Mouse (Mus musculus): Measurements from ENCODE around the gene Hoxc12. TPM values are rescaled to one million over a fixed set of nuclear protein-coding genes. Genes with fewer than 3 reads are reported as not detected.

The Hoxc12 gene
- total and polyA plus RNA-seq, 3 experiments, result not detected

- no peaks in the 10 kb centered on the region; a peak in 2 of 4 replicates for H3K27me3 ChIP-seq (ENCODE audit: control insufficient read depth in 1 of 2, insufficient read depth in 2 of 2, low read length in 2 of 2)
- peaks cover 31% of the 10 kb centered on the region for H3K79me2 ChIP-seq (ENCODE audit: control insufficient read depth, insufficient read depth, low read length, poor library complexity)
- H3K9ac ChIP-seq (ENCODE audit: control insufficient read depth, low read depth, low read length, poor library complexity, severe bottlenecking), result no peak overlapping the region
- peak; percentile 69 for TF ChIP-seq MAZ (IDR thresholded peaks at IDR 0.05; ENCODE audit: low read depth, low read length)
- no peak for TF ChIP-seq KAT2A (conservative IDR thresholded peaks at IDR 0.05; ENCODE audit: low read depth, low read length)
- 0 out of 2 replicates have a peak, but pooled peaks have one; percentile 22 for TF ChIP-seq ETS1 (IDR thresholded peaks at IDR 0.05; ENCODE audit: low read depth, low read length)
- peak; percentile 97 for TF ChIP-seq ZNF384 (IDR thresholded peaks at IDR 0.05; ENCODE audit: low read depth, low read length)
- H3K4me1 ChIP-seq (ENCODE audit: control insufficient read depth in 1 of 2, insufficient read depth in 2 of 2, low read length in 2 of 2), result peaks cover 12 to 19% of the 10 kb centered on the region in 2 experiments
- H3K36me3 ChIP-seq (ENCODE audit: control insufficient read depth in 1 of 2, insufficient read depth in 2 of 2, low read length in 2 of 2), result peaks cover 0 to 18% of the 10 kb centered on the region in 2 experiments; a peak in 2 of 4 replicates
- no peak for DNase-seq (ENCODE audit: low read depth, low spot score)
- H3K9me3 ChIP-seq (replicated peaks; ENCODE audit: insufficient read depth, low read length), result no peaks in the 10 kb centered on the region
- H3K27ac ChIP-seq (ENCODE audit: control insufficient read depth, low read depth, low read length), result no peak overlapping the region
- no peak overlapping the region for H3K4me3 ChIP-seq (ENCODE audit: control insufficient read depth in 1 of 2, insufficient read depth in 1 of 2, low read depth in 2 of 2, low read length in 2 of 2)
These were observed 32.7 kb downstream of the Hoxc12 start for GRCm38 (mm10) chr15:102969296-102969695.

DNA sequence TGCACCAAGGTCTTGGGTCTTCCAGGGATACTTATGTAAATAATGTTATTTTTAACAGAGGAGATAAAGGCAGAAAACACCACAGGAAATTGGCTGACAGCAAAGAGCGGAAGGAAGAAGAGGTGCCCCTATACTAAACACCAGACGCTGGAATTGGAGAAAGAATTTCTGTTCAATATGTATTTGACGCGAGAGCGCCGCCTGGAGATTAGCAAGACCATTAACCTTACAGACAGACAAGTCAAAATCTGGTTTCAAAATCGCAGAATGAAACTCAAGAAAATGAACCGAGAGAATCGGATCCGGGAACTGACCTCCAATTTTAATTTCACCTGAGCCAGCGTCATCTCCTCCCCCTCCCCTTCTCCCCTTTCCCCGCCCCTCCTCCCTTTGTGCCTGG is 34.2 kb downstream of the Hoxc12 start:
- H3K4me1 ChIP-seq (ENCODE audit: control insufficient read depth in 1 of 2, insufficient read depth in 2 of 2, low read length in 2 of 2), result peaks cover 12 to 19% of the 10 kb centered on the region in 2 experiments
- TF ChIP-seq CTCF (IDR thresholded peaks at IDR 0.05 in 2 of 3, conservative IDR thresholded peaks at IDR 0.05 in 1 of 3; ENCODE audit: control insufficient read depth in 1 of 3, insufficient read depth in 1 of 3, low read depth in 2 of 3, low read length in 3 of 3, poor library complexity in 1 of 3, severe bottlenecking in 1 of 3) (peak in 2 of 3 experiments; percentile 36 to 73; a peak in 3 of 6 replicates), SIN3A (IDR thresholded peaks at IDR 0.05; ENCODE audit: low read length) (peak; percentile 63), TAL1 (IDR thresholded peaks at IDR 0.05; ENCODE audit: low read length) (no peak), ZNF384 (IDR thresholded peaks at IDR 0.05; ENCODE audit: low read depth, low read length) (0 out of 2 replicates have a peak, but pooled peaks have one; percentile 15), SMC3 (IDR thresholded peaks at IDR 0.05; ENCODE audit: low read depth, low read length) (peak; percentile 52), ZC3H11A (IDR thresholded peaks at IDR 0.05; ENCODE audit: low read depth, low read length) (peak; percentile 39; the same call in 1 of the 2 replicates), MYB (IDR thresholded peaks at IDR 0.05; ENCODE audit: low read depth, low read length) (no peak), RAD21 (IDR thresholded peaks at IDR 0.05; ENCODE audit: low read depth, low read length) (peak; percentile 41), CHD1 (IDR thresholded peaks at IDR 0.05; ENCODE audit: low read depth, low read length) (no peak), HCFC1 (IDR thresholded peaks at IDR 0.05; ENCODE audit: low read depth, low read length) (0 out of 2 replicates have a peak, but pooled peaks have one; percentile 23)
- peaks cover 0 to 18% of the 10 kb centered on the region in 2 experiments; a peak in 2 of 4 replicates for H3K36me3 ChIP-seq (ENCODE audit: control insufficient read depth in 1 of 2, insufficient read depth in 2 of 2, low read length in 2 of 2)
- peak; percentile 72 for DNase-seq (ENCODE audit: low read depth, low spot score)
- H3K4me3 ChIP-seq (ENCODE audit: control insufficient read depth in 1 of 2, insufficient read depth in 1 of 2, low read depth in 2 of 2, low read length in 2 of 2), result peak overlapping the region in 1 of 2 experiments; percentile 10; a peak in 2 of 4 replicates
- peak overlapping the region; percentile 23; the same call in 1 of the 2 replicates for H3K9ac ChIP-seq (ENCODE audit: control insufficient read depth, low read depth, low read length, poor library complexity, severe bottlenecking)
- H3K27ac ChIP-seq (ENCODE audit: control insufficient read depth, low read depth, low read length), result no peak overlapping the region
- no peaks in the 10 kb centered on the region for H3K27me3 ChIP-seq (ENCODE audit: control insufficient read depth in 1 of 2, insufficient read depth in 2 of 2, low read length in 2 of 2)
- no peaks in the 10 kb centered on the region for H3K9me3 ChIP-seq (replicated peaks; ENCODE audit: insufficient read depth, low read length)
- H3K79me2 ChIP-seq (ENCODE audit: control insufficient read depth, insufficient read depth, low read length, poor library complexity), result peaks cover 35% of the 10 kb centered on the region

- peaks cover 0 to 18% of the 10 kb centered on the region in 2 experiments; a peak in 2 of 4 replicates for H3K36me3 ChIP-seq (ENCODE audit: control insufficient read depth in 1 of 2, insufficient read depth in 2 of 2, low read length in 2 of 2)
- no peak overlapping the region for H3K4me3 ChIP-seq (ENCODE audit: control insufficient read depth in 1 of 2, insufficient read depth in 1 of 2, low read depth in 2 of 2, low read length in 2 of 2)
- H3K27me3 ChIP-seq (ENCODE audit: control insufficient read depth in 1 of 2, insufficient read depth in 2 of 2, low read length in 2 of 2), result no peaks in the 10 kb centered on the region
- H3K79me2 ChIP-seq (ENCODE audit: control insufficient read depth, insufficient read depth, low read length, poor library complexity), result peaks cover 43% of the 10 kb centered on the region
- H3K4me1 ChIP-seq (ENCODE audit: control insufficient read depth in 1 of 2, insufficient read depth in 2 of 2, low read length in 2 of 2), result peaks cover 12 to 15% of the 10 kb centered on the region in 2 experiments
- no peak overlapping the region for H3K9ac ChIP-seq (ENCODE audit: control insufficient read depth, low read depth, low read length, poor library complexity, severe bottlenecking)
- no peak for TF ChIP-seq USF1 (IDR thresholded peaks at IDR 0.05; ENCODE audit: low read depth, low read length)
- TF ChIP-seq UBTF (IDR thresholded peaks at IDR 0.05; ENCODE audit: borderline replicate concordance, insufficient read depth, low read depth, low read length), result no peak
- TF ChIP-seq MXI1 (IDR thresholded peaks at IDR 0.05; ENCODE audit: low read depth, low read length), result no peak
- no peak for TF ChIP-seq EP300 (IDR thresholded peaks at IDR 0.05; ENCODE audit: low read depth in 1 of 2, low read length in 2 of 2)
- no peak for TF ChIP-seq TCF12 (IDR thresholded peaks at IDR 0.05; ENCODE audit: low read depth, low read length)
- TF ChIP-seq MAZ (IDR thresholded peaks at IDR 0.05; ENCODE audit: low read depth, low read length), result no peak
- TF ChIP-seq POLR2AphosphoS2 (IDR thresholded peaks at IDR 0.05; ENCODE audit: low read length), result no peak
- no peak for TF ChIP-seq NELFE (IDR thresholded peaks at IDR 0.05; ENCODE audit: low read depth, low read length)
- TF ChIP-seq HCFC1 (IDR thresholded peaks at IDR 0.05; ENCODE audit: low read depth, low read length), result no peak
- H3K9me3 ChIP-seq (replicated peaks; ENCODE audit: insufficient read depth, low read length), result no peaks in the 10 kb centered on the region
- no peak for DNase-seq (ENCODE audit: low read depth, low spot score)
- H3K27ac ChIP-seq (ENCODE audit: control insufficient read depth, low read depth, low read length), result no peak overlapping the region
These were observed 35.7 kb downstream of the Hoxc12 start for GRCm38 (mm10) chr15:102972254-102972653.

Data from MEL (cell line).